10 mouse cellular contexts compared by ENCODE assay signal in genomic region chr4:107249471-107249870, GRCm38 (mm10). TPM values are rescaled to one million over a fixed set of nuclear protein-coding genes. Genes with fewer than 3 reads are reported as not detected.
DNase-seq lines count a peak whose midpoint lies in the region; ATAC-seq lines count a peak whose summit lies in the region.
"Had no signal": no experiment of that assay in that cellular context is flagged by ENCODE, and none has a peak within 500 bp of the region (broad histone marks: within the 10 kb centered on the region; RNA-seq: fewer than 3 reads in every experiment).

No protein-coding gene starts in this region.

- no peak overlapping the region; the same call in 1 of the 2 replicates for H3K27ac ChIP-seq in heart, embryonic 13.5 days (replicated peaks)
- H3K27ac ChIP-seq in neural tube, embryonic 13.5 days (replicated peaks), result peak overlapping the region; percentile 46; the same call in 1 of the 2 replicates

- H3K27me3 ChIP-seq in heart, embryonic 13.5 days (replicated peaks), result no peaks in the 10 kb centered on the region
- H3K27me3 ChIP-seq in neural tube, embryonic 13.5 days, result no peaks in the 10 kb centered on the region

- H3K36me3 ChIP-seq in heart, embryonic 13.5 days, result peaks cover 9% of the 10 kb centered on the region
- peaks cover 9% of the 10 kb centered on the region for H3K36me3 ChIP-seq in neural tube, embryonic 13.5 days

- H3K4me2 ChIP-seq in heart, embryonic 13.5 days, result peak overlapping the region; percentile 27
- no peak overlapping the region for H3K4me2 ChIP-seq in neural tube, embryonic 13.5 days

- 21% methylated on average over 2 of the region's 2 CpGs for WGBS in heart, embryonic 13.5 days
- WGBS in neural tube, embryonic 13.5 days, result 21% methylated on average over 2 of the region's 2 CpGs

- H3K4me1 ChIP-seq in heart, embryonic 13.5 days, result peaks cover 79% of the 10 kb centered on the region
- H3K4me1 ChIP-seq in neural tube, embryonic 13.5 days (replicated peaks), result peaks cover 56% of the 10 kb centered on the region

- no peak overlapping the region for H3K4me3 ChIP-seq in heart, embryonic 13.5 days
- H3K4me3 ChIP-seq in neural tube, embryonic 13.5 days, result no peak overlapping the region

- ATAC-seq in heart, embryonic 13.5 days (ENCODE audit: extremely low read depth, insufficient number of reproducible peaks, low FRiP score, low TSS enrichment), result no peak
- ATAC-seq in neural tube, embryonic 13.5 days (ENCODE audit: low read depth), result no peak

- no peak overlapping the region for H3K9ac ChIP-seq in heart, embryonic 13.5 days
- 0 out of 2 replicates have a peak overlapping the region, but pooled peaks have one; percentile 17 for H3K9ac ChIP-seq in neural tube, embryonic 13.5 days

- no peaks in the 10 kb centered on the region for H3K9me3 ChIP-seq in heart, embryonic 13.5 days
- H3K9me3 ChIP-seq in neural tube, embryonic 13.5 days, result no peaks in the 10 kb centered on the region

- DNase-seq in heart, postnatal 14 days, result no peak
- no peak for DNase-seq in neural tube, embryonic 10.5 days (ENCODE audit: extremely low spot score, low spot score)
- peak; percentile 22 for DNase-seq in lung, postnatal 14 days
- DNase-seq in thymus, postnatal 4 days, result peak; percentile 79
- DNase-seq in cerebellum, postnatal 36 days, result no peak
- DNase-seq: adrenal gland, adult 2 months; cerebellum, adult 8-10 months had no signal

- intact Hi-C loops in heart, postnatal 14 days (cut with DNase I), result no loop called here

RNA-seq across cellular contexts. Expression of gene Lrrc42, which starts 3.9 kb away (rescaled TPM):
- 53.5 and 56.9 TPM in 2 replicates for polyA plus RNA-seq in heart, embryonic 13.5 days (2015; fragmentation: Nextera tagmentation; extraction: Ambion mirVana)
- 10 to 100 TPM; 11.1 to 14.1 TPM for total RNA-seq in heart, postnatal 14 days (2021)
- polyA plus RNA-seq in neural tube, embryonic 13.5 days (2015; fragmentation: Nextera tagmentation; extraction: Ambion mirVana), result 63.5 and 71.5 TPM in 2 replicates

RNA-seq across cellular contexts. Expression of gene Hspb11, which starts 3.9 kb away (rescaled TPM):
- polyA plus RNA-seq in heart, embryonic 13.5 days (2015; fragmentation: Nextera tagmentation; extraction: Ambion mirVana), result 33.4 and 36.2 TPM in 2 replicates
- 10 to 100 TPM; 14.6 TPM for total RNA-seq in heart, postnatal 14 days (2021)
- polyA plus RNA-seq in neural tube, embryonic 13.5 days (2015; fragmentation: Nextera tagmentation; extraction: Ambion mirVana), result 47.1 and 51.6 TPM in 2 replicates

RNA-seq across cellular contexts. Expression of gene Ldlrad1, which starts 40.5 kb away (rescaled TPM):
- polyA plus RNA-seq in heart, embryonic 13.5 days (2015; fragmentation: Nextera tagmentation; extraction: Ambion mirVana), result not detected in 2 replicates
- total RNA-seq in heart, postnatal 14 days (2021), result under 1 TPM in 1 of 2 experiments, not detected in 1; 0.33 TPM
- polyA plus RNA-seq in neural tube, embryonic 13.5 days (2015; fragmentation: Nextera tagmentation; extraction: Ambion mirVana), result not detected in 2 replicates
- total RNA-seq: adrenal gland, adult 2 months; monocyte, adult 5-6 weeks had no signal

RNA-seq across cellular contexts. Expression of gene Dio1, which starts 57.5 kb away (rescaled TPM):
- not detected in 2 replicates for polyA plus RNA-seq in heart, embryonic 13.5 days (2015; fragmentation: Nextera tagmentation; extraction: Ambion mirVana)
- under 1 TPM in 1 of 2 experiments, not detected in 1; 0.12 TPM for total RNA-seq in heart, postnatal 14 days (2021)
- polyA plus RNA-seq in neural tube, embryonic 13.5 days (2015; fragmentation: Nextera tagmentation; extraction: Ambion mirVana), result not detected in 2 replicates
- total RNA-seq: monocyte, adult 5-6 weeks had no signal

Comparison
In these comparisons a context has a peak if more than half of its experiments do, and no peak if none do; other contexts are left out.
1. DNase-seq: peak in lung, postnatal 14 days (single experiment) and thymus, postnatal 4 days (single experiment); none in heart, postnatal 14 days (0 of 2), neural tube, embryonic 10.5 days (single experiment) and cerebellum, postnatal 36 days (0 of 2).